Mouse (Mus musculus) embryonic facial prominence, embryonic 14.5 days (tissue): ENCODE results near the gene Tex44. TPM values are rescaled to one million over a fixed set of nuclear protein-coding genes. Genes with fewer than 3 reads are reported as not detected.

Experiments used
- ATAC-seq: fragments of 200-750 bp; cut with Nextera tagmentation; 2 replicates; pipeline ENCODE4 v1.8.0; 2017; ENCODE audit warnings: low read depth, moderate number of reproducible peaks, moderate TSS enrichment
- DNase-seq: peaks from one replicate; pipeline ENCODE4 v3.0.0-alpha.2; 2015; ENCODE audit warnings: low spot score
- H3K27ac ChIP-seq: fragments of 300-500 bp; sonication (generic); replicated peaks from 2 replicates; pipeline ENCODE4 v1.5.1; 2014; ENCODE audit warnings: low read depth, mild to moderate bottlenecking, low read length, moderate library complexity
- H3K27me3 ChIP-seq: fragments of 300-500 bp; sonication (generic); replicated peaks from 2 replicates; pipeline ENCODE4 v1.6.1; 2014; ENCODE audit warnings: low read length; ENCODE audit not compliant: control insufficient read depth, insufficient read depth
- H3K36me3 ChIP-seq: fragments of 300-500 bp; sonication (generic); 2 replicates; pipeline ENCODE4 v1.6.1; 2014; ENCODE audit warnings: low read length, mixed read lengths; ENCODE audit not compliant: control insufficient read depth, insufficient read depth
- H3K4me1 ChIP-seq: fragments of 300-500 bp; sonication (generic); 2 replicates; pipeline ENCODE4 v1.6.1; 2014; ENCODE audit warnings: antibody characterized with exemption, low read length; ENCODE audit not compliant: control insufficient read depth, insufficient read depth
- H3K4me2 ChIP-seq: fragments of 300-500 bp; sonication (generic); 2 replicates; pipeline ENCODE4 v1.6.1; 2014; ENCODE audit warnings: low read depth, mild to moderate bottlenecking, low read length, moderate library complexity, mixed read lengths
- H3K4me3 ChIP-seq: fragments of 300-500 bp; sonication (generic); 2 replicates; pipeline ENCODE4 v1.5.1; 2014; ENCODE audit warnings: low read depth, mild to moderate bottlenecking, low read length
- H3K9ac ChIP-seq: fragments of 300-500 bp; sonication (generic); 2 replicates; pipeline ENCODE4 v1.6.1; 2014; ENCODE audit warnings: low read depth, mild to moderate bottlenecking, low read length, moderate library complexity, mixed read lengths
- H3K9me3 ChIP-seq: fragments of 300-500 bp; sonication (generic); 2 replicates; pipeline ENCODE4 v1.6.1; 2016; ENCODE audit warnings: low read length; ENCODE audit not compliant: control insufficient read depth
- WGBS: fragments of 180-500 bp; shearing (Covaris S2); extraction: QIAGEN DNeasy Blood & Tissue Kit; methylation state at CpG from one replicate; pipeline ENCODE4 v1.1.7; 2014; 5-methylcytosine and 5-hydroxymethylcytosine counted together
- polyA plus RNA-seq: library from polyadenylated mRNA; unstranded; fragments of >200 nt; fragmentation: Nextera tagmentation; extraction: Ambion mirVana; gene quantifications from 2 replicates; pipeline ENCODE4 v1.2.1, GENCODE M21; 2014

The Tex44 gene
- polyA plus RNA-seq, 1 experiment from 2014 or later = not detected

DNA sequence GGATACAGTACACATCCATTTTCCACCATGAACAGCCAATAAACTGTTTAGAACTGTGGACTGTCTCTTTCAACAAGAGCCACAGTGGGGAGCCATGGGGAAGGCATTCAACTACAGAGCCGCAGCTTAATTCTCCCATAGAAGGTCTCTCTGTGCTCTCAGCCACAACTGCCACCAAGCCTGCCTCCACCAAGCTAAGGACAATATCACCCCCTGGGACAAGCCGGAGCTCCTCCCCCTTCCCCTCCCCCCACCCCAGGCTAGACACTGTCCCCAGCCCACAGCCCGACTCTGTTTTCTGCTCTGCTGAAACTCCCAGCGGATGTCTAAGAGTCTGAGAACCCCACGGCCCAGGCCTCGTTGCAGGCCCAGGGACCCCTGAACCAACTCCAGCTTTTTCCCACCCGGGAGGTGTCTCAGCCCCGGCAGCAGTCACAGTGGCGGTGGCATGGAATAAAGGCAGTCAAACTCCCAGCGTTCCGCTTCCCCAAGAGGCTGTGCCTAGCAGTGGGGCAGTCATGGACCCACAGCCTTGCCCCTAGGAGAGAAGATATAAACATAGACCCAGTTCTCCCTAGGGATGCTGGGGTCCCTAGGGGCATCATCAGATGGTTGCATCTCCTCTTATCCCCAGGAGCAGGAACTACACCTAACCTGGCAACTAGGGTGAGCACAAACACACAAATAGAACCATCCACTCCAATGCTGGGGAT lies 1.1 kb upstream of the Tex44 start:
- H3K27me3 ChIP-seq = no peaks in the 10 kb centered on the region
- DNase-seq (no peak), ATAC-seq (0 out of 2 replicates have a peak, but pooled peaks have one; percentile 10)
- H3K36me3 ChIP-seq = no peaks in the 10 kb centered on the region
- no peak overlapping the region for H3K4me3 ChIP-seq
- WGBS = 20% methylated on average over 11 of the region's 11 CpGs
- peak overlapping the region; percentile 40; the same call in 1 of the 2 replicates for H3K9ac ChIP-seq
- no peak overlapping the region; the same call in 1 of the 2 replicates for H3K27ac ChIP-seq
- no peak overlapping the region for H3K4me2 ChIP-seq
- H3K4me1 ChIP-seq = 0 out of 2 replicates have a peak, but pooled peaks cover 10% of the 10 kb centered on the region
- no peaks in the 10 kb centered on the region for H3K9me3 ChIP-seq

DNA sequence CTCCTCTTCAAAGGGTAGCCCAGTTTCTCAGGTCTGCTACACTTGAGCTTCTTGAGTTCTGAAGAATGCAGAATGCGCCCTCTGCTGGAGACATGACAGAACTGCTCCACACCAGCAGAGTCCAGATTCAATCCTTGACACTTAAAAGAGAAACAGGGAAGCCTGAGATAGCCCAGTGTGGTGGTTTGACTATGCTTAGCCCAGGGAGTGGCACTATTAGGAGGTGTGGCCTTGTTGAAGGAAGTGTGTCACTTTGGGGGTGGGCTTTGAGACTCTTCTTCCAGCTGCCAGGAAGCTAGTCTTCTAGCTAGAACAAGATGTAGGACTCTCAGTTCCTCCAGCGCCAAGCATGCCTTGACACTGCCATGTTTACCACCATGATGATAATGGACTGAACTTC lies 3.9 kb downstream of the Tex44 start:
- no peak overlapping the region for H3K4me3 ChIP-seq
- DNase-seq (peak; percentile 85), ATAC-seq (no peak)
- H3K9me3 ChIP-seq = no peaks in the 10 kb centered on the region
- 50% methylated on average over 2 of the region's 2 CpGs for WGBS
- H3K9ac ChIP-seq = no peak overlapping the region
- H3K4me1 ChIP-seq = peaks cover 16% of the 10 kb centered on the region
- no peaks in the 10 kb centered on the region for H3K27me3 ChIP-seq
- no peak overlapping the region for H3K4me2 ChIP-seq
- no peaks in the 10 kb centered on the region for H3K36me3 ChIP-seq
- no peak overlapping the region for H3K27ac ChIP-seq

DNA sequence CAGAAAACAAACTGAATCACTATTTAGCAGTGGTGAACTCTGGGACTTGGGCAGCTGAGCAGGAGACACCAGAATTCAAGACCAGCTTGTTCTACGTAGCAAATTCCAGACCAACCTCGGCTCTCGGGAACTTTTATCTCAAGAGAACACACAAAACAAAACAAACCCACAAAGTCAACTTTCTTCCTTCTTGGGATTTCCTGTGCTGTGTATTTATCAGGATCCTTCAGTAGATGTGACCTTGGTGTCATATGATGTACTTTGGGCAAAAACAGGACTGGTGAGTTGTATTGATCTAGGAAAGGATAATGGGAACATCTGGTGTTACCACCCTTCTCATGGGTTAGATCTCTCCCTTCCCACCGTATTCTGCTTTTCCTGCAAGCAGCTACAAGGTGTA lies 6.6 kb downstream of the Tex44 start:
- Histone ChIP-seq H3K4me1 (peaks cover 23% of the 10 kb centered on the region), H3K4me3 (no peak overlapping the region), H3K4me2 (no peak overlapping the region), H3K36me3 (no peaks in the 10 kb centered on the region), H3K9ac (no peak overlapping the region), H3K27ac (peak overlapping the region; percentile 99; the same call in 1 of the 2 replicates), H3K27me3 (no peaks in the 10 kb centered on the region), H3K9me3 (no peaks in the 10 kb centered on the region)
- ATAC-seq (no peak), DNase-seq (no peak)
- 81% methylated on average over 4 of the region's 4 CpGs for WGBS

DNA sequence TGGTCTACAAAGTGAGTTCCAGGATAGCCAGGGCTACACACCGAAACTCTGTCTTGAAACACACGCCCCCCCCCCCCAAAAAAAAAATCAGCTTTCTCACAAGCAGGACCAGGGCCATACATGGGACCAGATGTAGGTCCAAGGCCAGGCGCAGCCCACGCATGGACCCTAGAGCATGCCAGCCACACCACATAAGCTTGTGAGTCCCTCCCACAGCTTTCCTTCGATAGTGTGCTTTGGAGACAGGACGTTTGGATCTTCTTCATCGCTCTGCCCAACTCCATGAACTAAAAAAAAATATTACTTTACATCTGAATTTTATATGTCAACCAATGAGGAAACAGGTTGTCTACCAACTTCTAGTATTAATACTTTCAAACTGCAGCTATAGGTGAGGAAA lies 7.2 kb downstream of the Tex44 start:
- Histone ChIP-seq H3K36me3 (no peaks in the 10 kb centered on the region), H3K27ac (peak overlapping the region; percentile 99), H3K4me1 (peaks cover 23% of the 10 kb centered on the region), H3K4me3 (no peak overlapping the region), H3K9ac (peak overlapping the region; percentile 87; the same call in 1 of the 2 replicates), H3K9me3 (no peaks in the 10 kb centered on the region), H3K4me2 (peak overlapping the region; percentile 85; the same call in 1 of the 2 replicates), H3K27me3 (no peaks in the 10 kb centered on the region)
- DNase-seq (no peak), ATAC-seq (no peak)
- WGBS = 85% methylated on average over 7 of the region's 7 CpGs

DNA sequence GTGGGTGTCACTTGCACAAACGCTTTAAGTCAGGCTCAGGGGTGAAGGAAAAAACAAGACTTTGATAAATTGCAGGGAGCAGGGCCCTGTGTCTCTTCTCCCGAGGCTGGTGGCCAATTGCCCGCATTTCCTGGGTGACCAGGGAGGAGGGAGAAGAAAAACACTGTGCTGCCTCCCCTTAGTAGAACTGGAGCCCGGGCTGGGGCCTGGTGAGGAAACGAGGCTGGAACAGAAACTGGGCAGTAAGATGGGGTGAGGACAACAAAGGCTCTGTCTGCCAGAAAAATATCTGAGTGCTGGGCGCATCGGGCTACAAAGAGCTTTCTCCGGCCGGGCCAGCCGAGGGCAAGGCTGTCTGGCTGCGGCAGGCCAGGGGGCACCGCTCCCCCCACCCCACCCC lies 7.9 kb downstream of the Tex44 start:
- no peaks in the 10 kb centered on the region for H3K9me3 ChIP-seq
- DNase-seq = peak; percentile 83
- peak overlapping the region; percentile 85 for H3K4me2 ChIP-seq
- no peaks in the 10 kb centered on the region for H3K36me3 ChIP-seq
- H3K4me1 ChIP-seq = peaks cover 23% of the 10 kb centered on the region
- H3K27ac ChIP-seq = peak overlapping the region; percentile 99
- 1% methylated on average over 11 of the region's 12 CpGs for WGBS
- peak overlapping the region; percentile 54 for H3K4me3 ChIP-seq
- peak overlapping the region; percentile 87 for H3K9ac ChIP-seq
- ATAC-seq = peak; percentile 51
- no peaks in the 10 kb centered on the region for H3K27me3 ChIP-seq

DNA sequence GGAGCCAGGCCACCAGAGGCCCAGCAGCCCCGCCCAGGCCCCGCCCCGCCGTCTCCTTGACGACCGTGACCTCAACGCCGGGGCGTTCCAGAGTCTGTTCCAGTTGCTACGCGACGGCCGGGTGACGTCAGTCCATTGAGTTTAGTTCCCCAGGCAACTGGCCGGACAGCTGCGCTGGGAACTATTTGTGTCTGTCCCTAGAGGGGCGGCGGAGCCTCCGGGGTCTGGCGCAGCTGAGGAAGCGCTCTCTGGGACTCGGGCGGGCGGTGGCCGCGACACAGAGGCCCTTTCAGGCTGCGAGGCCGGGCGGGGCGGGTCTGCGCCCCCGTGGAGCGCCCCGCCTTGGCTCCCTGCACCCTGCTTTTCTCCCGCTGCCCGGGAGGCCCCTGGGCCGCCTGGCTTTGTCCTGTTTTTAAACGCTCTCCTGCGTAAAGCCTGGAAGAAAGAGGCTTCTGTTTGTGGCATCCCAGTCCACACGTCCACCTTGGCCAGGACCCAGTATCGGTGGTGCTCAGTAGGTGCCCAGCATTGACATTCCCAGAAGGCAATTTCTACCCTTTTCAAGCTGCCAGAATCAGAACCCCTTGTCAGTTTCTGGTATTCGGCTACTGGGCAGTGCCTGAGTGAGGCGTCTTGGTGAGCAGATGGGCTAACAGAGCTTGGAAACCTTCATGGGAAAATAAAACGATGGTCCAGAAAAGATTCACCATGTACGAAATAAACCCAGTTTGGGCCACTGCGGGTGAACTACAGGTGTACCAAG lies 8.5 kb downstream of the Tex44 start:
- Histone ChIP-seq H3K4me2 (peak overlapping the region; percentile 85), H3K9ac (peak overlapping the region; percentile 87), H3K27ac (peak overlapping the region; percentile 99), H3K4me1 (peaks cover 24% of the 10 kb centered on the region), H3K9me3 (no peaks in the 10 kb centered on the region), H3K27me3 (no peaks in the 10 kb centered on the region), H3K4me3 (peak overlapping the region; percentile 54), H3K36me3 (no peaks in the 10 kb centered on the region)
- ATAC-seq = peak; percentile 91
- 5% methylated on average over 30 of the region's 46 CpGs for WGBS
- DNase-seq = peak; percentile 99

DNA sequence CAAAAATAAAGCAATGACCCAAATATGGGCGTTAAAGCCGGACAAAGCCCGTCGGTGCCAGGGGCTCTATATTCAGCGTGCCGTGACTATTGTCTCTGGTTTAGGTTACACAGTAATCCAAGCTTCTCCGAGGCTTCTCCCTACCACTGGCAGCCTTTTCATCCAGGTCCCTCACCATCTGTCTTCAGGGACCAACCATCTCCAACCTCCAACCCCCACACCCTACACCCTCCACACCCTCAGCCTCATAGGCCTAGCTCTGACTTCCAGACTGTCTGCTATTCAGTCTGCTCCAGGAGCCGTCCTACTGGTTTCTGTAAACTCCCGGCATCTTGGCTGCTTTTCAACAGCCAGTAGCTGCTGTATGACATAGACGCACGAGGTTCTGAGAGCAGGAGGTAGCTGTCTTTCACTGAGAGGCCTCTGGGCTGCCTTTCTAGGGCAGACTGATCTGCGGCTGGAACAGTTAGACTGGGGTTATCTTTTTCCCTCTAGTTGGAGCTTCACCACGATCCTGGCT lies 9.2 kb downstream of the Tex44 start:
- Histone ChIP-seq H3K9ac (peak overlapping the region; percentile 87), H3K4me3 (peak overlapping the region; percentile 54; the same call in 1 of the 2 replicates), H3K27ac (peak overlapping the region; percentile 99), H3K27me3 (no peaks in the 10 kb centered on the region), H3K4me2 (peak overlapping the region; percentile 85), H3K9me3 (no peaks in the 10 kb centered on the region), H3K36me3 (no peaks in the 10 kb centered on the region), H3K4me1 (peaks cover 27% of the 10 kb centered on the region)
- DNase-seq = peak; percentile 96
- 17% methylated on average over 13 of the region's 13 CpGs for WGBS
- peak; percentile 70 for ATAC-seq

DNA sequence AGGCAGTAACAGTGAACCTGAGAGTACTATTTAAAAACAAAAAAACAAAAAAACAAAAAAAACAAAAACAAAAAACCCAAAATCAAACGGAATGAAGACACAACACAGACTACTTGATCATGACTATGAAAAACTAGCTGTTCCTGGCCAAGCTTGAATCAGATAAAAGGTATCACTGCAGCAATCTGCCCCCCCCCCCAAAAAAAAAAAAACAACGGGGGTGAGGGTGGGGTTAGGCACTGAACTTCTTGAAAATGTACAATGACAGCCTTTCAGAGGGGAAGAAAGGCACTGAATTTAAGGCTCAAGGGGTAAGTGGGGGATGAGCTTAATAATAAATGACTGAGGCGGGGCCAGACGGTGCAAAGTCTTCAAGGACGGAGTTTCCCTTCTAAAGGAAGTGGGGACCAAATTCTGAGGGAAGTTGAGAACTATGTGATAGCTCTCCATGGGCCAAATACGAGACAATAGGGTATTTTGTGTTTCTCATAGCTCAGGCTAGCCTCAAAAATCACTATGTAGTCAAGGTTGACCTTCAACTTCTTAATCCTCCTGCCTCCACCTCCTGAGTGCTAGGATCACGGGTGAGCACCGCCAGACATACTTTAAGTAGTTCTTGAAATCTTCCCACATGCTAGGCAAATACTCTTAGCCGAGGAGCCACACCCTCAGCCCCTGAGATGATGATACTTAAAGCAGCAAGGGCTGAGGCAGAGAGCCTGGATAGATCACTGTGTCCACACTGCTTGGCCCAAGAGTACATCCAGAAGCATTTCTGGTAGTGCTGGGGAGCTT lies 11.3 kb downstream of the Tex44 start:
- no peak overlapping the region for H3K4me3 ChIP-seq
- no peak overlapping the region for H3K4me2 ChIP-seq
- H3K36me3 ChIP-seq = no peaks in the 10 kb centered on the region
- 53% methylated on average over 9 of the region's 9 CpGs for WGBS
- DNase-seq (no peak), ATAC-seq (no peak)
- H3K9me3 ChIP-seq = no peaks in the 10 kb centered on the region
- H3K4me1 ChIP-seq = peaks cover 27% of the 10 kb centered on the region
- H3K9ac ChIP-seq = no peak overlapping the region; the same call in 1 of the 2 replicates
- H3K27ac ChIP-seq = peak overlapping the region; percentile 35; the same call in 1 of the 2 replicates
- H3K27me3 ChIP-seq = no peaks in the 10 kb centered on the region
